Mouse (Mus musculus): ENCODE measurements around the gene Dnah7c. TPM values are rescaled to one million over a fixed set of nuclear protein-coding genes. Genes with fewer than 3 reads are reported as not detected.
"Not testable (repeated sequence)": the region's sequence is repeated elsewhere in the genome, so short reads cannot be mapped to it uniquely, and the experiment has no call there.

Gene Dnah7c
- polyA plus RNA-seq, 1 experiment, result not detected

DNA sequence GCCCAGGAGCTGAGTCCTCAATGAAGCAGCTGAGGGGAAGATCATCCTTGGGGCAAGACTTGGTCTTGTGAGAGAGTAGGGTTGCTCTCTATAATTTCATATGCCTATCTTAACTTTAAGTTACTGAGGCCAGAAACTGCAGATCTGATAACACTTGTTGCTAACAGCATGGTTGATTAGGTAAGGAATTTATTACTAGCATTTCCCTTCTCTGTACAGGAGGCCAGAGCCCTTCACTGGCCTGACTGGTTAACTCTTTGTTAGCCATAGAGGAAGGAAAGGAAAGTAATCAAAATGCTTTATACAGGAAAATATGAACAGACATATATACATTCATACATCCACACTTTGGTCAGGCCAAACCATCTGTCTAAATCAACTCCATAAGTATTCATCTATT lies 95.6 kb downstream of the Dnah7c start:
- Histone ChIP-seq H3K4me1 (ENCODE audit: control insufficient read depth, insufficient read depth, low read length) (no peaks in the 10 kb centered on the region), H3K27ac (ENCODE audit: control insufficient read depth, insufficient read depth, low read depth, low read length, poor library complexity) (no peak overlapping the region), H3K4me3 (replicated peaks; ENCODE audit: control insufficient read depth, low read depth, low read length) (no peak overlapping the region)
- no peak for TF ChIP-seq CTCF (IDR thresholded peaks at IDR 0.05; ENCODE audit: control insufficient read depth, insufficient read depth, low read length)
- no peak for TF ChIP-seq POLR2A (IDR thresholded peaks at IDR 0.05; ENCODE audit: borderline replicate concordance, control insufficient read depth, low read depth, low read length)

GRCm38 (mm10) chr1:46526537-46526936 lies 101.1 kb downstream of the Dnah7c start:
- H3K4me1 ChIP-seq (ENCODE audit: control insufficient read depth, insufficient read depth, low read length); H3K4me3 ChIP-seq (replicated peaks; ENCODE audit: control insufficient read depth, low read depth, low read length); H3K27ac ChIP-seq (ENCODE audit: control insufficient read depth, insufficient read depth, low read depth, low read length, poor library complexity): not testable (repeated sequence)
- WGBS, result 48% methylated on average over 3 of the region's 3 CpGs

DNA sequence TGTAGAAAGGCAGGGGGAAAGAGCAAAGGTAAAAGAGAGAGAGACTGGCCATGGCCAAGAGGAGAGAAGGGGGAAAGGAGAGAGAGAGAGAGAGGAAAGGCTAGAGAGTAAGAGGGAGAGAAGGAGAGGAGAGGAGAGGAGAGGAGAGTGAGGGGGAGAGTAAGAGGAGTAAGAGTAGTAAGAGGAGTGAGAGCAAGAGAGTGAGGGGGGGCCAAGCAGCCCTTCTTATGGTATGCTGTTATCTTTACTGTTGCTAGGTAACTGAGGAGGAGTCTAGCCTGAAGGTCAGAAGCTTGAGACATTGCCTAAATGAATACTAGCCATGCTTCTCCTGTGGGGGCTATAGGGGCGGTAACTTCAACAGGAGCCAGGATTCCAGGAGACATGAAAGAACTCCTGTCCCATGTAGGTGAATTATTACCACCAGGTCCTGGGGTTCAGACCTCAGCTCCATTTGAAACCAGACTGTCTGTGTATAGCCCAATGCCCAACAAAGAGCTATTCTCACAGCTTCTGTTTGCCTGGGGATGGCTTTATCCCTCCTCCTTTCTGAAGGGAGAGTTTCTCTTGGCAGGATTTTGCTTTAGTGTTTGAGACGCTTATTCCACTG lies 119.5 kb downstream of the Dnah7c start:
- Histone ChIP-seq H3K4me1 (ENCODE audit: control insufficient read depth, insufficient read depth, low read length) (no peaks in the 10 kb centered on the region), H3K27ac (ENCODE audit: control insufficient read depth, insufficient read depth, low read depth, low read length, poor library complexity) (no peak overlapping the region), H3K4me3 (replicated peaks; ENCODE audit: control insufficient read depth, low read depth, low read length) (no peak overlapping the region)
- 76% methylated on average over 2 of the region's 2 CpGs for WGBS
- TF ChIP-seq CTCF (IDR thresholded peaks at IDR 0.05; ENCODE audit: control insufficient read depth, insufficient read depth, low read length) (no peak), POLR2A (IDR thresholded peaks at IDR 0.05; ENCODE audit: borderline replicate concordance, control insufficient read depth, low read depth, low read length) (no peak)

GRCm38 (mm10) chr1:46580385-46580784 lies 155.0 kb downstream of the Dnah7c start:
- H3K27ac ChIP-seq (ENCODE audit: control insufficient read depth, insufficient read depth, low read depth, low read length, poor library complexity), result no peak overlapping the region
- H3K4me3 ChIP-seq (replicated peaks; ENCODE audit: control insufficient read depth, low read depth, low read length), result no peak overlapping the region
- H3K4me1 ChIP-seq (ENCODE audit: control insufficient read depth, insufficient read depth, low read length), result no peaks in the 10 kb centered on the region
- 22% methylated on average over 3 of the region's 3 CpGs for WGBS
- TF ChIP-seq CTCF (IDR thresholded peaks at IDR 0.05; ENCODE audit: control insufficient read depth, insufficient read depth, low read length) (no peak), POLR2A (IDR thresholded peaks at IDR 0.05; ENCODE audit: borderline replicate concordance, control insufficient read depth, low read depth, low read length) (no peak)

GRCm38 (mm10) chr1:46593826-46594225 lies 168.4 kb downstream of the Dnah7c start:
- 73% methylated on average over 1 of the region's 1 CpGs for WGBS
- not testable (repeated sequence) for H3K4me3 ChIP-seq (replicated peaks; ENCODE audit: control insufficient read depth, low read depth, low read length); H3K4me1 ChIP-seq (ENCODE audit: control insufficient read depth, insufficient read depth, low read length); H3K27ac ChIP-seq (ENCODE audit: control insufficient read depth, insufficient read depth, low read depth, low read length, poor library complexity)

DNA sequence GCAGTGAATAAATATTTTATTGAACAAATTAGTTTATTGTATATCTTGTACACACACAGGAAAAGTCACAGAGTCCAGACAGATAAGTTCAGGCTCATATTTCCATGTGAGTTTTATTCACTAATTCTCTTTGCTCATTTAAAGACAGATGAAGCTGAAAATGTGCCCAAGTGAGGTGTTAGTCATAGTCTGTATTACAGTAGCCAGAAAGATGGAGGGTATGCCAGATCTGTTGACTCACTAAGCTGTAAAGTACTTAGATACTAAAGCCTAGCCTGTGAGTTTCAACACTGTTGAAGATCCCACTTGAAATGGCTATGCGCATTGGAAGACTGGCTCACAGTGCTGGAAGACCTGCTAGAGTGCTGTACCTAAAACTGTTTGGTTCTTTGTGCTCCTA lies 171.0 kb downstream of the Dnah7c start:
- not testable (repeated sequence) for H3K4me3 ChIP-seq (replicated peaks; ENCODE audit: control insufficient read depth, low read depth, low read length); H3K4me1 ChIP-seq (ENCODE audit: control insufficient read depth, insufficient read depth, low read length); H3K27ac ChIP-seq (ENCODE audit: control insufficient read depth, insufficient read depth, low read depth, low read length, poor library complexity)
- WGBS, result 90% methylated on average over 1 of the region's 1 CpGs

DNA sequence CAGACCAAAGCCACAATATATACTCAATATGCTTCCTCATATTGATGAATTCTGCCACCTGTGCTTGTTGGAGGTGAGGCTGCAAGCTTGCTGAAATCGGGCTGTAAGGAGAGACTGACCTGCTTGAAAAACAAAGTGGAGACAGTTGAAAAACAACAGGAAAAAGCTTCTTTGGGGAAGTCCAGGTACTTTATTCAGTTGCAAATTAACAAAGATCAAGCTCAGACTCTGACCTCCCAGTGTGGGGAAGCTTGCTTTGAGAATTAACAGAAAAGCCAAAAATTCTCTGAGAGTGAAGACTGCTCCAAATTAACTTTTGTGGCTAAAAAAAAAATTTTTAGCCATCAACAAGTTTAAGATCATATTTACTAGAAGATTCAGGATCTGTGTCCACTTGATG lies 194.9 kb downstream of the Dnah7c start:
- no peak overlapping the region for H3K4me3 ChIP-seq (replicated peaks; ENCODE audit: control insufficient read depth, low read depth, low read length)
- H3K27ac ChIP-seq (ENCODE audit: control insufficient read depth, insufficient read depth, low read depth, low read length, poor library complexity), result no peak overlapping the region
- no peak for TF ChIP-seq CTCF (IDR thresholded peaks at IDR 0.05; ENCODE audit: control insufficient read depth, insufficient read depth, low read length)
- TF ChIP-seq POLR2A (IDR thresholded peaks at IDR 0.05; ENCODE audit: borderline replicate concordance, control insufficient read depth, low read depth, low read length), result no peak
- no peaks in the 10 kb centered on the region for H3K4me1 ChIP-seq (ENCODE audit: control insufficient read depth, insufficient read depth, low read length)
- 75% methylated on average over 1 of the region's 1 CpGs for WGBS

DNA sequence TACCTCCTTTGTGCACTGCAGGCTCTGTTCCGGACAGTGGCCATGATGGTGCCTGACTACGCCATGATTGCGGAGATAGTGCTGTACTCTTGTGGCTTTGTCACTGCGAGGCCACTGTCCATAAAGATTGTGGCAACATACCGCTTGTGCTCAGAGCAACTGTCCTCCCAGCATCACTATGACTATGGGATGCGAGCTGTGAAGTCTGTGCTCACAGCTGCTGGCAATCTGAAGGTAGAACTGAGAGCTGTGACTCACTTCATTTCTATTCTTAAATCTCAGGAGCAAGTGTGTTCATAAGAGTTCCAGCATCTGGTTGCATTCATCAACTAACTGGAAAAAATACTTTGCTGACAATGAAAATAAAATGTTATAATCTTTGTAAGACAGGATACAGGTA lies 200.5 kb downstream of the Dnah7c start:
- not testable (repeated sequence) for H3K4me3 ChIP-seq (replicated peaks; ENCODE audit: control insufficient read depth, low read depth, low read length); H3K4me1 ChIP-seq (ENCODE audit: control insufficient read depth, insufficient read depth, low read length); H3K27ac ChIP-seq (ENCODE audit: control insufficient read depth, insufficient read depth, low read depth, low read length, poor library complexity)
- WGBS, result 80% methylated on average over 6 of the region's 6 CpGs

- H3K27ac ChIP-seq (ENCODE audit: control insufficient read depth, insufficient read depth, low read depth, low read length, poor library complexity); H3K4me3 ChIP-seq (replicated peaks; ENCODE audit: control insufficient read depth, low read depth, low read length); H3K4me1 ChIP-seq (ENCODE audit: control insufficient read depth, insufficient read depth, low read length): not testable (repeated sequence)
- 70% methylated on average over 4 of the region's 4 CpGs for WGBS
Observed at GRCm38 (mm10) chr1:46649821-46650220, 224.4 kb downstream of the Dnah7c start.

GRCm38 (mm10) chr1:46652721-46653120 lies 227.3 kb downstream of the Dnah7c start:
- not testable (repeated sequence) for H3K27ac ChIP-seq (ENCODE audit: control insufficient read depth, insufficient read depth, low read depth, low read length, poor library complexity); H3K4me3 ChIP-seq (replicated peaks; ENCODE audit: control insufficient read depth, low read depth, low read length); H3K4me1 ChIP-seq (ENCODE audit: control insufficient read depth, insufficient read depth, low read length)
- 51% methylated on average over 2 of the region's 2 CpGs for WGBS

DNA sequence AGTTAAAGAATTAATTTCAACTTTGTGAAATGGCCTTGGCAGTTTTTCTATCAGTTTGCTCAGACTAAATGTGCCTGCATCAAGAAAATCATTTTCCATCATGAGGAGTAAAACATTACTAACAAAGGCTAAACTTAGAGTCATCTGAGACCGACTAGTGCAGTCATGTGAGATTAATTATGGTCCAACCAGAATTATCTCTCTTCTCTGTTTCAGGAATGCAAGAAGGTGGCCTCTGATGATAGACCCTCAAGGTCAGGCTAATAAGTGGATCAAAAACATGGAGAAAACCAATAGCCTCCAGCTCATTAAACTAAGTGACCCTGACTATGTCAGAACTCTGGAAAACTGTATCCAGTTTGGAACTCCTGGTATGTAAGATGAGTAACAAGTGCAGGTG lies 299.4 kb downstream of the Dnah7c start:
- not testable (repeated sequence) for H3K27ac ChIP-seq (ENCODE audit: control insufficient read depth, insufficient read depth, low read depth, low read length, poor library complexity); H3K4me3 ChIP-seq (replicated peaks; ENCODE audit: control insufficient read depth, low read depth, low read length); H3K4me1 ChIP-seq (ENCODE audit: control insufficient read depth, insufficient read depth, low read length)
- WGBS, result 87% methylated on average over 1 of the region's 1 CpGs

All from bone marrow, adult 2 months (tissue).